Mouse (Mus musculus) c-Kit-positive CD71-positive TER-119-negative erythroid progenitor cells, embryonic 14.5 days (primary cell): Measurements from ENCODE around the gene Vwa5b1.

Source experiments
- DNase-seq: peaks from one replicate; pipeline ENCODE4 v3.0.0-alpha.2; 2013; ENCODE audit warnings: low read depth

Gene Vwa5b1

GRCm38 (mm10) chr4:138635428-138636145, at the start of gene Vwa5b1:
TSS of gene Vwa5b1 (minus strand) at chr4:138635884.
- DNase-seq, result no peak

GRCm38 (mm10) chr4:138682760-138683159, 47.1 kb upstream of the Vwa5b1 start:
- DNase-seq, result no peak

- no peak for DNase-seq
These were observed 44.4 kb upstream of the Vwa5b1 start for GRCm38 (mm10) chr4:138680124-138680523.

GRCm38 (mm10) chr4:138677579-138677978, 41.9 kb upstream of the Vwa5b1 start:
- DNase-seq, result no peak

GRCm38 (mm10) chr4:138676480-138676879, 40.8 kb upstream of the Vwa5b1 start:
- DNase-seq, result peak; percentile 7

- no peak for DNase-seq
These were observed 36.5 kb upstream of the Vwa5b1 start for GRCm38 (mm10) chr4:138672160-138672559.

- DNase-seq, result no peak
These were observed 34.6 kb upstream of the Vwa5b1 start for GRCm38 (mm10) chr4:138670093-138670889.

- no peak for DNase-seq
These were observed 30.8 kb upstream of the Vwa5b1 start for GRCm38 (mm10) chr4:138666521-138666920.

GRCm38 (mm10) chr4:138659936-138660602, 24.4 kb upstream of the Vwa5b1 start:
- no peak for DNase-seq

GRCm38 (mm10) chr4:138653056-138653455, 17.4 kb upstream of the Vwa5b1 start:
- DNase-seq, result no peak

GRCm38 (mm10) chr4:138651881-138652280, 16.2 kb upstream of the Vwa5b1 start:
- no peak for DNase-seq

- DNase-seq, result no peak
These were observed 12.5 kb upstream of the Vwa5b1 start for GRCm38 (mm10) chr4:138648096-138648635.

GRCm38 (mm10) chr4:138642272-138642671, 6.6 kb upstream of the Vwa5b1 start:
- DNase-seq, result no peak

- no peak for DNase-seq
These were observed 445 bp upstream of the Vwa5b1 start for GRCm38 (mm10) chr4:138636146-138636511.

- DNase-seq, result no peak
These were observed 7.4 kb downstream of the Vwa5b1 start for GRCm38 (mm10) chr4:138628256-138628655.

GRCm38 (mm10) chr4:138614454-138614853, 21.2 kb downstream of the Vwa5b1 start:
- no peak for DNase-seq

GRCm38 (mm10) chr4:138601926-138602325, 33.8 kb downstream of the Vwa5b1 start:
- DNase-seq, result no peak

- DNase-seq, result peak; percentile 9
These were observed 37.8 kb downstream of the Vwa5b1 start for GRCm38 (mm10) chr4:138597904-138598347.

GRCm38 (mm10) chr4:138596391-138597130, 39.1 kb downstream of the Vwa5b1 start:
- DNase-seq, result no peak

GRCm38 (mm10) chr4:138584946-138585345, 50.7 kb downstream of the Vwa5b1 start:
- no peak for DNase-seq

GRCm38 (mm10) chr4:138582446-138582845, 53.2 kb downstream of the Vwa5b1 start:
- no peak for DNase-seq

- DNase-seq, result no peak
These were observed 57.3 kb downstream of the Vwa5b1 start for GRCm38 (mm10) chr4:138578406-138578805.
